Mouse (Mus musculus): ENCODE measurements at regions not wholly inside any gene's neighbourhood (a gene's known extent, or its start where the extent isn't known, plus 50 kb on each side); places are given as distances from the start of the nearest gene placed in this dataset.

DNA sequence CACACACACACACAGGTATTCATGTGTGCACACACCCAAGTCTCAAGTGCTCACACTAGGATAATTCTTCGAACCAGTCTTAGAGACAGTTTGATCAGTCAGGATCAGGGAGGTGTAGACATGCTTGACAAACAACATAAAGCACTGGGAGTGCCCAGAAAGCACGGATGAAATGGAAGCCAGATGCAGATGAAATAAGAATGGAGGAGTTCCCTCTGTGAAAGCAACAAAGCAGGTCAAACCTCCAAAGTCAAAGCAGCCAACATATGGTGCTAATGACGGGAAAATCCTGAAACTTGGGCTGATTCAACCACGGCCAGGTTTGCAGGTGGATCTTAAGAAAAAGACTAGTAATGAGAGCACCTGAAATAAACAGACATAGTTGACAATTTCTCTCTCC, 544.0 kb upstream of the Mpdz start:
- WGBS: 74% methylated on average over 4 of the region's 4 CpGs

DNA sequence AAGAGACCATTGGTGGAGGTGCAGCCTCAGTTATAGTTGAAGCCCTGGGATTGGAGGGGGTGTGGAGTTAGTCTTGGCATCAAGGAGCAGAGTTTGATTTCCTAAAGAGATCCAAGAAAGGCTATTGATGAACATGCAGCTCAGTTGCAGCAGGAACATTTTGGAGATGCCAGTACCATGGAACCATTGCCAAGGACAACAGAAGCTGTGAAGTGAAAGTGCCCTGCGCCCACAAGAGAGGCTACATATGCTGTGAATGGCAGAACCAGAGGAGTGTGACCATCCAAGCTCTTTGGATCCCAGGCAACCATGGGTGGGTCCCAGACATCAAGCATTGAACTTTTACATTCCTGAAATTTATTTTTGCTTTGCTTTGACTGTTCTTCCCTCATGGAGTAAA, 539.2 kb upstream of the Mpdz start:
- DNase-seq: no peak
- Histone ChIP-seq H3K4me1 (ENCODE audit: control insufficient read depth, insufficient read depth, low read length) (no peaks in the 10 kb centered on the region), H3K36me3 (ENCODE audit: control insufficient read depth, insufficient read depth, low read length) (no peaks in the 10 kb centered on the region), H3K27ac (ENCODE audit: insufficient read depth, low read depth, low read length) (no peak overlapping the region), H3K4me3 (ENCODE audit: insufficient read depth, low read depth, low read length) (no peak overlapping the region), H3K27me3 (replicated peaks; ENCODE audit: control insufficient read depth, insufficient read depth, low read length) (no peaks in the 10 kb centered on the region)
- 89% methylated on average over 1 of the region's 1 CpGs for WGBS
- TF ChIP-seq CTCF (conservative IDR thresholded peaks at IDR 0.05; ENCODE audit: insufficient read depth, insufficient read length, low read depth, low read length) (no peak), POLR2A (IDR thresholded peaks at IDR 0.05; ENCODE audit: low read depth, low read length) (no peak)

More for the DNA sequence above, 544.0 kb upstream of the Mpdz start:
- no peaks in the 10 kb centered on the region for H3K27me3 ChIP-seq (replicated peaks; ENCODE audit: control insufficient read depth, insufficient read depth, low read length)
- H3K4me3 ChIP-seq (ENCODE audit: insufficient read depth, low read depth, low read length): no peak overlapping the region
- no peak for DNase-seq
- H3K27ac ChIP-seq (ENCODE audit: insufficient read depth, low read depth, low read length): no peak overlapping the region
- H3K4me1 ChIP-seq (ENCODE audit: control insufficient read depth, insufficient read depth, low read length): no peaks in the 10 kb centered on the region
- H3K36me3 ChIP-seq (ENCODE audit: control insufficient read depth, insufficient read depth, low read length): no peaks in the 10 kb centered on the region
- TF ChIP-seq CTCF (conservative IDR thresholded peaks at IDR 0.05; ENCODE audit: insufficient read depth, insufficient read length, low read depth, low read length) (no peak), POLR2A (IDR thresholded peaks at IDR 0.05; ENCODE audit: low read depth, low read length) (no peak)

DNA sequence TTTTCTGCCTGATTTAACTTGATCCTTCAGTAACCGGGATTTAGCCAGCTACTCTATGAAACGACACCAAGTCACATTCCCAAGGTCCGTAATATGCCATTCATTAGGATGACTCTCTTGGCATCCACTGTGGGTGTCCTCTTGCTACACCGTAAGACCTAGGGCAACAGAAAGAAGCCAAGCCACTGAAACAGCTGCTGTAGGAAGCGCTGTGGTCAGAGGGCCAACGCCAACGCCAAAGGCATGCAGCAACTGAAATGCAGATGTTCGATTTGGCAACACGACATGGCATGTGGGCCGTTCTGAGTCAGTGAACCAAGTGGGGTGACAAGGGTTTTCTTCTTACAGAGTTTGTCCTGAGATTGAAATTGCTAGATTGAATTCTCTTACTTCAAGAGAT, 527.9 kb upstream of the Mpdz start:
- TF ChIP-seq POLR2A (IDR thresholded peaks at IDR 0.05; ENCODE audit: low read depth, low read length) (no peak), CTCF (conservative IDR thresholded peaks at IDR 0.05; ENCODE audit: insufficient read depth, insufficient read length, low read depth, low read length) (no peak)
- H3K27me3 ChIP-seq (replicated peaks; ENCODE audit: control insufficient read depth, insufficient read depth, low read length): no peaks in the 10 kb centered on the region
- H3K36me3 ChIP-seq (ENCODE audit: control insufficient read depth, insufficient read depth, low read length): no peaks in the 10 kb centered on the region
- no peaks in the 10 kb centered on the region for H3K4me1 ChIP-seq (ENCODE audit: control insufficient read depth, insufficient read depth, low read length)
- 61% methylated on average over 10 of the region's 10 CpGs for WGBS
- H3K4me3 ChIP-seq (ENCODE audit: insufficient read depth, low read depth, low read length): no peak overlapping the region
- DNase-seq: no peak
- no peak overlapping the region for H3K27ac ChIP-seq (ENCODE audit: insufficient read depth, low read depth, low read length)

DNA sequence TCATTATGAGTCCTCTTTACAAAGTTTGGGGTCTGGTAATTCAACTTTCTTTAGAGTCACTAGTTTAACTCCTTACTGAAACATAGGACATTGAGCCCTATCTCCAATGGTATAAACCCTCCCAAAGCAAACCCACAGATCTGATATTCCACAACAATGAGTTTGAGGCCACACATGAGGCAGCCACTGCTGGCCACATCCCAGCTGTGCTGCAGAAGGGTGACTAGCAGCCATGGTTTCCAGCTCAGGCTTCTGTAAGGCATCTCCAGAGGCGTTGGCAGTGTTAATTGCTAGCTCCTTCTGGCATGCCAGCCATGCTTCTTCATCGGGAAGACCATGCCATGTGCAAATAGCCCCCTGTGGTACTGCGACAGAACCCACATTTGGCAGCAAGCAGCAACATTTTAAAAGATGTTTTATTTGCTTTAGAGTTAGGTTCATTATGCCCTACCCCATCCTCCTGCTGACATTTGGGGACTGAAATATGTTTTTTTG, 527.1 kb upstream of the Mpdz start:
- DNase-seq: no peak
- 78% methylated on average over 3 of the region's 3 CpGs for WGBS
- H3K4me3 ChIP-seq (ENCODE audit: insufficient read depth, low read depth, low read length): no peak overlapping the region
- H3K36me3 ChIP-seq (ENCODE audit: control insufficient read depth, insufficient read depth, low read length): no peaks in the 10 kb centered on the region
- TF ChIP-seq POLR2A (IDR thresholded peaks at IDR 0.05; ENCODE audit: low read depth, low read length): no peak
- TF ChIP-seq CTCF (conservative IDR thresholded peaks at IDR 0.05; ENCODE audit: insufficient read depth, insufficient read length, low read depth, low read length): no peak
- H3K27me3 ChIP-seq (replicated peaks; ENCODE audit: control insufficient read depth, insufficient read depth, low read length): no peaks in the 10 kb centered on the region
- no peak overlapping the region for H3K27ac ChIP-seq (ENCODE audit: insufficient read depth, low read depth, low read length)
- no peaks in the 10 kb centered on the region for H3K4me1 ChIP-seq (ENCODE audit: control insufficient read depth, insufficient read depth, low read length)

DNA sequence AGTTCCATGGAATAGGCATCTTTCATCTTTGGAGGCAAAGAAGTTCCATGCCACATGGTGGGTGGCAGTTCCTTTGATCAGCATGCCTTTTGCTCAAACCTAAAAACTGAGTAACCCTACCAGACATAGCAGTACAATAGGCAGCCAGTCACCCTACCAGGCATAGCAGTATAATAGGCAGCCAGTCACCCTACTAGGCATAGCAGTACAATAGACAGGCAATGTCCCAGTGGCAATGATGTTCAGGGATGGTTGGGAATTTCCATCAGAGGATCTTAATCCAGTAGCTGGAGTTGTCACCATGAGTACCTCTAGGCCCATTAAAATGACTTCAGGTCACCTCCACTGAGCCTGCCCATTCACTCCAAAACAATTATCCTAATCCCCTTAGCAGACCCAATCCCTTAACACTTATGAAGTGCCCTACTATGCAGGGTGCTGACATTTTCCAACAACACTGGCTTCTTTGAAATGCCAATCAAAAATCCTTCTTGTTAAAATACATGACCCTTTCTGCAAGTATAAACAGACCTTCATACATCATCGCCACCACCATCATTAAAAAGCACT, 523.5 kb upstream of the Mpdz start:
- H3K4me3 ChIP-seq (ENCODE audit: insufficient read depth, low read depth, low read length): no peak overlapping the region
- no peaks in the 10 kb centered on the region for H3K4me1 ChIP-seq (ENCODE audit: control insufficient read depth, insufficient read depth, low read length)
- DNase-seq: no peak
- WGBS: 97% methylated on average over 1 of the region's 1 CpGs
- TF ChIP-seq CTCF (conservative IDR thresholded peaks at IDR 0.05; ENCODE audit: insufficient read depth, insufficient read length, low read depth, low read length) (no peak), POLR2A (IDR thresholded peaks at IDR 0.05; ENCODE audit: low read depth, low read length) (no peak)
- H3K27me3 ChIP-seq (replicated peaks; ENCODE audit: control insufficient read depth, insufficient read depth, low read length): no peaks in the 10 kb centered on the region
- no peak overlapping the region for H3K27ac ChIP-seq (ENCODE audit: insufficient read depth, low read depth, low read length)
- H3K36me3 ChIP-seq (ENCODE audit: control insufficient read depth, insufficient read depth, low read length): no peaks in the 10 kb centered on the region

DNA sequence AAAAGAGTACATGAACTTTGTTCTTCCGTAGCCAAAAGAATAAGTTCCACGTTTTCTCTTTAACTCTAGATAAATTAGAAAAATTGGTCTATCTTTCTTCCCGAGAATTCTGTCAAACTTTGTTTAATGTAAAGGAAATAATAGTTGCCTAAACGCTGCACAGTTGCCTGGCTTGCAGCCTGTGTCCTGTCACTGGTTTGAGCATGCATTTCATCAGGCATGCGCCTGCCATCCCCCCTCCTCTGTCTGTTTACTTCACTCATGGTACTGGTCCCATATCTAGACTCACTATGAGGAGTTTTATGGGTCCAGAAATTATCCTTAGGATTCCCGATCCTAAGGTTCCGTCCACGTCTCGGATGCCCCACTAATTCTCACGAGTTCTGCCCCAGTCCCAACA, 520.5 kb upstream of the Mpdz start:
- Histone ChIP-seq H3K4me1 (ENCODE audit: control insufficient read depth, insufficient read depth, low read length) (no peaks in the 10 kb centered on the region), H3K36me3 (ENCODE audit: control insufficient read depth, insufficient read depth, low read length) (no peaks in the 10 kb centered on the region), H3K27me3 (replicated peaks; ENCODE audit: control insufficient read depth, insufficient read depth, low read length) (no peaks in the 10 kb centered on the region), H3K27ac (ENCODE audit: insufficient read depth, low read depth, low read length) (no peak overlapping the region), H3K4me3 (ENCODE audit: insufficient read depth, low read depth, low read length) (no peak overlapping the region)
- TF ChIP-seq POLR2A (IDR thresholded peaks at IDR 0.05; ENCODE audit: low read depth, low read length) (no peak), CTCF (conservative IDR thresholded peaks at IDR 0.05; ENCODE audit: insufficient read depth, insufficient read length, low read depth, low read length) (no peak)
- 88% methylated on average over 10 of the region's 10 CpGs for WGBS
- no peak for DNase-seq

DNA sequence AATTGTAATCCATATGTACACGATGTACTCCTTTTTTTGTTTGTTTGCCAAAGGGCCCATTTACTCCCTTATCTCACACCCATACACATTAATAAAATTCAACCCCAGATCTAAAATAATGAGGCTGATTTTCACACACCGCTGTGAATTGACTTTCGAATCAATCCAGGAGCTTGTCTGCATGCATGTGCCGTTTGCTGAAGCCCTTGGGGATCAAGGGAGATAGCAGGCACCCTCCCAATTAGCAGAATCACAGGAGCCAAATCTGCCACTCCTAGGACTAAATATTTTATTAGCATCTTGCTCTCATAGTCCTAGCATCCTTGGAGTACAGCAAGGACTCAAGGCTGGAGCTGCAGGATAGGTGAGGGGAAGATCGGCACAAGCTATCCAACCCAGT, 520.0 kb upstream of the Mpdz start:
- 80% methylated on average over 5 of the region's 5 CpGs for WGBS

More for the DNA sequence above, 520.0 kb upstream of the Mpdz start:
- TF ChIP-seq POLR2A (IDR thresholded peaks at IDR 0.05; ENCODE audit: low read depth, low read length): no peak
- no peak for TF ChIP-seq CTCF (conservative IDR thresholded peaks at IDR 0.05; ENCODE audit: insufficient read depth, insufficient read length, low read depth, low read length)
- Histone ChIP-seq H3K4me1 (ENCODE audit: control insufficient read depth, insufficient read depth, low read length) (no peaks in the 10 kb centered on the region), H3K36me3 (ENCODE audit: control insufficient read depth, insufficient read depth, low read length) (no peaks in the 10 kb centered on the region), H3K27me3 (replicated peaks; ENCODE audit: control insufficient read depth, insufficient read depth, low read length) (no peaks in the 10 kb centered on the region), H3K27ac (ENCODE audit: insufficient read depth, low read depth, low read length) (no peak overlapping the region), H3K4me3 (ENCODE audit: insufficient read depth, low read depth, low read length) (no peak overlapping the region)
- no peak for DNase-seq

Data from kidney, adult 2 months (tissue).